Mouse (Mus musculus) forebrain, embryonic 16.5 days (tissue): Measurements from ENCODE around the gene Zcchc3. TPM values are rescaled to one million over a fixed set of nuclear protein-coding genes. Genes with fewer than 3 reads are reported as not detected.

Experiments used
- ATAC-seq: fragments of 200-750 bp; cut with Nextera tagmentation; 2 replicates; pipeline ENCODE4 v1.8.0; 2017; ENCODE audit warnings: mild to moderate bottlenecking, moderate library complexity
- H3K27ac ChIP-seq: fragments of 300-500 bp; sonication (generic); 2 replicates; pipeline ENCODE4 v1.5.1; 2014; ENCODE audit warnings: low read length, control low read depth
- H3K27me3 ChIP-seq: fragments of 300-500 bp; sonication (generic); replicated peaks from 2 replicates; pipeline ENCODE4 v1.6.1; 2014; ENCODE audit warnings: low read length; ENCODE audit not compliant: control insufficient read depth, insufficient read depth
- H3K36me3 ChIP-seq: fragments of 300-500 bp; sonication (generic); 2 replicates; pipeline ENCODE4 v1.6.1; 2014; ENCODE audit not compliant: control insufficient read depth, insufficient read depth
- H3K4me1 ChIP-seq: fragments of 300-500 bp; sonication (generic); replicated peaks from 2 replicates; pipeline ENCODE4 v1.6.1; 2014; ENCODE audit warnings: low read length; ENCODE audit not compliant: control insufficient read depth, insufficient read depth
- H3K4me2 ChIP-seq: fragments of 300-500 bp; sonication (generic); 2 replicates; pipeline ENCODE4 v1.6.1; 2014; ENCODE audit warnings: mild to moderate bottlenecking, low read length, control low read depth
- H3K4me3 ChIP-seq: fragments of 300-500 bp; sonication (generic); replicated peaks from 2 replicates; pipeline ENCODE4 v1.5.1; 2014; ENCODE audit warnings: mild to moderate bottlenecking, low read length, control low read depth
- H3K9ac ChIP-seq: fragments of 300-500 bp; sonication (generic); replicated peaks from 2 replicates; pipeline ENCODE4 v1.6.1; 2014; ENCODE audit warnings: low read depth, low read length, control low read depth
- H3K9me3 ChIP-seq: fragments of 300-500 bp; sonication (generic); 2 replicates; pipeline ENCODE4 v1.6.1; 2016; ENCODE audit warnings: low read length; ENCODE audit not compliant: control insufficient read depth
- WGBS: fragments of 180-500 bp; shearing (Covaris S2); extraction: QIAGEN DNeasy Blood & Tissue Kit; methylation state at CpG from one replicate; pipeline ENCODE4 v1.1.7; 2014; 5-methylcytosine and 5-hydroxymethylcytosine counted together
- polyA plus RNA-seq: library from polyadenylated mRNA; unstranded; fragments of >200 nt; fragmentation: Nextera tagmentation; extraction: Ambion mirVana; gene quantifications from 2 replicates; pipeline ENCODE4 v1.2.1, GENCODE M21; 2015

Gene Zcchc3
- polyA plus RNA-seq, 1 experiment from 2014 or later, result 13.3 TPM

DNA sequence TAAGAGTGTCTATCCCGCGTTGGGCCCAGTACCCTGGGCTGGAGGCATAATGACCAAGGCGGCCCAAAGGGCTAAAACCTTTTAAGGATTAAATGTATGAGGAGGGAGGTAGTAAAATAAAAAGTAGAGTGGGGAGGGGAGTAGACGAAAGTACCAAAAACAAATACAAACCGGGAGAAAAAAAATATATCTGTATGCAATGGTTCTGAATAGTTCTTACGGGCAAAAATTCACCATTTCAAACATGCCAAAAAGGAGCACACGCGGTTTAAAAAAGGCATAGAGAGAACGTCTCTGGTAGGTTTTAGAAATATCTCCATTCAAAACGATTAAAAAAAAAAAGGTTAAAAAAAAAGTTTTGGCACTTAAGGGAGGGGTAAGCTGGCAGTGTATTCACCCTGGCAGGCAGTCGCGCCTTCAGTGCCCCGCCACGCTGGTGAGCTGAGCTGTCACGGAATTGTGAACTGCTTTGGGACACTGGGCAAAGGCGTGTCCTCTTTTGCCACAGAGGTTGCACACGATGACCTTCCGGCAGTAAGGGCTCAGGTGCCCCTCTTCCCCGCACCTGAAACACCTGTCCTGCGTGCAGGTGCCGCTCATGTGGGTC lies 1.6 kb downstream of the Zcchc3 start:
- H3K9me3 ChIP-seq, result peaks cover 3% of the 10 kb centered on the region; the same call in 1 of the 2 replicates
- peak overlapping the region; percentile 92 for H3K4me3 ChIP-seq
- peak overlapping the region; percentile 96 for H3K27ac ChIP-seq
- H3K4me1 ChIP-seq, result peaks cover 42% of the 10 kb centered on the region
- H3K36me3 ChIP-seq, result no peaks in the 10 kb centered on the region
- peak overlapping the region; percentile 94 for H3K9ac ChIP-seq
- peak overlapping the region; percentile 90 for H3K4me2 ChIP-seq
- no peak for ATAC-seq
- under 1% methylated on average over 21 of the region's 21 CpGs for WGBS
- H3K27me3 ChIP-seq, result no peaks in the 10 kb centered on the region

- WGBS, result under 1% methylated on average over 15 of the region's 15 CpGs
- peak overlapping the region; percentile 92 for H3K4me3 ChIP-seq
- peak overlapping the region; percentile 90 for H3K4me2 ChIP-seq
- H3K27me3 ChIP-seq, result no peaks in the 10 kb centered on the region
- no peak for ATAC-seq
- H3K9me3 ChIP-seq, result peaks cover 3% of the 10 kb centered on the region; the same call in 1 of the 2 replicates
- H3K27ac ChIP-seq, result peak overlapping the region; percentile 56
- H3K36me3 ChIP-seq, result no peaks in the 10 kb centered on the region
- H3K4me1 ChIP-seq, result peaks cover 42% of the 10 kb centered on the region
- peak overlapping the region; percentile 94 for H3K9ac ChIP-seq
Measured at GRCm38 (mm10) chr2:152412526-152413157, 2.2 kb downstream of the Zcchc3 start.

- 6% methylated on average over 7 of the region's 7 CpGs for WGBS
- Histone ChIP-seq H3K36me3 (no peaks in the 10 kb centered on the region), H3K9ac (peak overlapping the region; percentile 47), H3K4me2 (peak overlapping the region; percentile 90), H3K4me3 (peak overlapping the region; percentile 25), H3K9me3 (peaks cover 3% of the 10 kb centered on the region; the same call in 1 of the 2 replicates), H3K4me1 (peaks cover 45% of the 10 kb centered on the region), H3K27me3 (no peaks in the 10 kb centered on the region), H3K27ac (peak overlapping the region; percentile 92)
- no peak for ATAC-seq
Measured at GRCm38 (mm10) chr2:152411471-152411870, 3.4 kb downstream of the Zcchc3 start.

GRCm38 (mm10) chr2:152410971-152411371 lies 3.9 kb downstream of the Zcchc3 start:
- H3K4me3 ChIP-seq, result peak overlapping the region; percentile 25
- H3K4me1 ChIP-seq, result peaks cover 49% of the 10 kb centered on the region
- under 1% methylated on average over 15 of the region's 15 CpGs for whole genome bisulfite sequencing
- no peaks in the 10 kb centered on the region for H3K36me3 ChIP-seq
- H3K27me3 ChIP-seq, result no peaks in the 10 kb centered on the region
- ATAC-seq, result peak; percentile 51
- H3K27ac ChIP-seq, result peak overlapping the region; percentile 92
- H3K4me2 ChIP-seq, result peak overlapping the region; percentile 90
- H3K9ac ChIP-seq, result peak overlapping the region; percentile 47
- no peaks in the 10 kb centered on the region for H3K9me3 ChIP-seq

DNA sequence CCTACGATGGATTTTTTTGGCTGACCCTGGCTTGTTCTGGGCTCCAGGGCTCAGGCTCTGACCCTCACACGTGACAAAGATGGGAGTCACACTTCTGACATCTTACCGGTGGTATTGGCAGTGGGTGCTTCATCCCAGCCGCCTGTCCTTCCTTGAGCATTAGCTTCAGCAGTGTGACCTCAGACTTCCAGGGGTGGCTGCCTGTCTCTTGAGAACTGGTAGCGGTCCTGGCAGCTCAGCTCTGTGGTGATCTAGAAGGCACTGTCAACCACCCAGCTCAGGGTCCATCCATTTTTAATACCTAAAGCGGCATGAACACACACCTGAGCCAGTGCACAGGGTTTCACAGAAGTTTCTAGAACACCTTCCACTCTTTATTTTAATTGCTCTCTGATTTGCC lies 5.0 kb downstream of the Zcchc3 start:
- Histone ChIP-seq H3K9ac (no peak overlapping the region), H3K9me3 (no peaks in the 10 kb centered on the region), H3K4me3 (no peak overlapping the region), H3K4me2 (no peak overlapping the region), H3K27ac (no peak overlapping the region; the same call in 1 of the 2 replicates), H3K27me3 (no peaks in the 10 kb centered on the region), H3K36me3 (no peaks in the 10 kb centered on the region), H3K4me1 (peaks cover 49% of the 10 kb centered on the region)
- 76% methylated on average over 6 of the region's 6 CpGs for WGBS
- ATAC-seq, result no peak

- Histone ChIP-seq H3K4me3 (peak overlapping the region; percentile 41), H3K36me3 (no peaks in the 10 kb centered on the region), H3K4me2 (peak overlapping the region; percentile 57), H3K4me1 (peaks cover 25% of the 10 kb centered on the region), H3K27me3 (no peaks in the 10 kb centered on the region), H3K27ac (peak overlapping the region; percentile 69), H3K9ac (peak overlapping the region; percentile 40), H3K9me3 (no peaks in the 10 kb centered on the region)
- peak; percentile 97 for ATAC-seq
- under 1% methylated on average over 19 of the region's 19 CpGs for WGBS
Measured at GRCm38 (mm10) chr2:152406126-152406525, 8.7 kb downstream of the Zcchc3 start.

DNA sequence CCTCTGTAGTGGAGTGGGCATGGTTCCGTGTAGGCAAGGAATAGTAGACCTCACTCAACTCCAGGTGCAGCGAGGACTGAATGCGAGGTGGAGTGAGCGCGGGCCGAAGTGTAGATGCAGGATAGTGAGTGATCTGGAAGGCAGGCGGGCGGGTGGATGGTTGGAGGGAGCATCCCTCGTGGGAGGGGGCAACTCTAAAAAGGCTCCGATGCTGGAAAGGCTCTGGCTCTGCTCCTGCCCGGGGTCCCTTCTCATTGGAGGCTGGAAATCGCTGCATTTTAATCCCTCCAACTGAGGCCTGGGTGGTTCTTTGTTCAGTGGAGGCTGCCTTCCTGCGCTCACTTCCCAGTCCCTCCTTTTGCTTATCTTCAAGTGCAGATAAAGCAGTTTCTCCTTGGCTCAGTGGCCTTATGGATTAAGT lies 15.7 kb downstream of the Zcchc3 start:
- Histone ChIP-seq H3K4me2 (peak overlapping the region; percentile 83), H3K36me3 (no peaks in the 10 kb centered on the region), H3K27me3 (no peaks in the 10 kb centered on the region), H3K4me3 (peak overlapping the region; percentile 84), H3K9ac (peak overlapping the region; percentile 97), H3K9me3 (no peaks in the 10 kb centered on the region), H3K27ac (peak overlapping the region; percentile 100), H3K4me1 (peaks cover 24% of the 10 kb centered on the region)
- under 1% methylated on average over 13 of the region's 13 CpGs for WGBS
- peak; percentile 13 for ATAC-seq

GRCm38 (mm10) chr2:152398691-152399090 lies 16.1 kb downstream of the Zcchc3 start:
- ATAC-seq, result peak; percentile 73
- no peaks in the 10 kb centered on the region for H3K36me3 ChIP-seq
- peak overlapping the region; percentile 97 for H3K9ac ChIP-seq
- H3K4me1 ChIP-seq, result peaks cover 28% of the 10 kb centered on the region
- 0% methylated on average over 38 of the region's 38 CpGs for WGBS
- peak overlapping the region; percentile 83 for H3K4me2 ChIP-seq
- no peaks in the 10 kb centered on the region for H3K9me3 ChIP-seq
- H3K27ac ChIP-seq, result peak overlapping the region; percentile 100
- peak overlapping the region; percentile 84 for H3K4me3 ChIP-seq
- H3K27me3 ChIP-seq, result no peaks in the 10 kb centered on the region

DNA sequence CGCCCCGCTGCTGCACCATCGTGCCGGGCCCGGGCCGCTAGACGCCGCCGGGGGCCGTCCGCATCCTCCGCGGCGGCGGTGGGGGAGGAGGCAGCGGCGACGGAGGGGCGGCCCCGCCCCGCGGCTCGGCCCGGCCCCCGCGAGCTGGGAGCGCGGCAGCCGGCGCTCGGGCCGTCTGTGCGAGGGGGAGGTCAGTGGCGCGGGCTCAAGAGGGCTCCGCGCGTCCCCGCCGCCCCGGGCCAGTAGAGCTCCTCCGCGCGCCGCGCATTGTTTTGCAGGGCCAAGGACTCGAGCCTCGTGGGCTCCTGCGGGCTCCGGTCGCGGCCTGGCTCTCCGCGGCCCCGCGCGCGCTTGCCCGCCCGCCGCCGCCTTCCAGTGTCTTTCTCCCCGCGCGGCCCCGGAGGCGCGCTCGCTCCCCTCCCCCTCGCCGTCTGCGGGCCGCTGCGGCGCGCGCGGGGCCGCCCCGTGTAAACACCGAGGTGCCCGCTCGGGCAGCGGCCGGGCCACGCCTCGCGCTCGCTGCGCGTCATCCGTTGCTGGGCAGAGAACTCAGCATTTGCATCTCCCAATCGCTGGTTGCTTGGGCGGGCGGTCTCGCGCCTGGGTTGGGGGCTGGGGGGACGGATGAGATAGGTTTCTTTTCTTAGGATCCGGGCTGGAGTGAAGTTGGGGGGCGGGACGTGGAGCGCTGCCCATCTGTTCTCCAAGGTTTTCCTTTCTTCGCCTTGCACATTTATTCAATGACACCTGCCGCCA lies 17.0 kb downstream of the Zcchc3 start, which contains the start of gene Sox12:
Sox12 (minus strand) TSS at position 384 of the 756 bp plus-strand sequence.
- peaks cover 34% of the 10 kb centered on the region for H3K4me1 ChIP-seq
- H3K36me3 ChIP-seq, result no peaks in the 10 kb centered on the region
- H3K27me3 ChIP-seq, result no peaks in the 10 kb centered on the region
- H3K9ac ChIP-seq, result peak within 1 kb of the TSS; percentile 97
- H3K27ac ChIP-seq, result peak within 1 kb of the TSS; percentile 100
- peak; percentile 73 for ATAC-seq
- H3K4me3 ChIP-seq, result peak within 1 kb of the TSS; percentile 84
- H3K9me3 ChIP-seq, result no peaks in the 10 kb centered on the region
- 0% methylated on average over 69 of the region's 104 CpGs for WGBS
- peak within 1 kb of the TSS; percentile 83 for H3K4me2 ChIP-seq
